Mouse (Mus musculus): ENCODE results near the gene Slc22a7. TPM values are rescaled to one million over a fixed set of nuclear protein-coding genes. Genes with fewer than 3 reads are reported as not detected.

Slc22a7 gene
- polyA plus RNA-seq, 1 experiment = 0.72 TPM

GRCm38 (mm10) chr17:46467830-46468229, 29.6 kb upstream of the Slc22a7 start:
- peak; percentile 68 to 75 for DNase-seq
- Histone ChIP-seq H3K27ac (ENCODE audit: insufficient read depth, low read length) (peak overlapping the region; percentile 49), H3K4me3 (replicated peaks; ENCODE audit: insufficient read depth, low read depth, low read length) (no peak overlapping the region), H3K4me1 (ENCODE audit: control insufficient read depth, insufficient read depth, low read length) (peaks cover 41% of the 10 kb centered on the region), H3K27me3 (ENCODE audit: control insufficient read depth, insufficient read depth, low read length) (no peaks in the 10 kb centered on the region)
- TF ChIP-seq CTCF (IDR thresholded peaks at IDR 0.05; ENCODE audit: borderline replicate concordance, insufficient read depth, low read depth, low read length) (no peak), POLR2A (IDR thresholded peaks at IDR 0.05; ENCODE audit: borderline replicate concordance, insufficient read depth, low read length) (no peak)
- WGBS = 17% methylated on average over 9 of the region's 9 CpGs

DNA sequence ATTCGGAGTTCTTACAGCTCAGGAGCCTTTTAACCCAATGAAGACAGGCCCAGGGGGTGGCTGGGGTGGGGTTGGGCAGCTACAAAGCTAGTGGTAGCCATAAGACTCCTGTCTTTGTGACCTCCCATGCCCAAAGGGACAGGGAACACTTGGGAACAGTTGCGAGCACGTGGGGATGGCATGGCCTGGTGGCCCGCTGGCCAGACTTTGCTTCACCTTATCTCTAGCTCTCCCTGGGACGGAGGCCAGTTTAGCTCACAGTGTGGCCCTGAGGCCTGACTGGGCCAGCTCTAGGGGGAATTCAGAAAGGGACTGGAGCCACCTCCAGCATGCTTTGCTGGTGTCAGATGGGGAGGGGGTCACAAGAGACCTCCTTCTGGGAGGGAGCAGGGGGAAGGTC, 24.0 kb upstream of the Slc22a7 start:
- H3K27ac ChIP-seq (ENCODE audit: insufficient read depth, low read length) = no peak overlapping the region
- DNase-seq = no peak
- no peak overlapping the region for H3K4me3 ChIP-seq (replicated peaks; ENCODE audit: insufficient read depth, low read depth, low read length)
- no peaks in the 10 kb centered on the region for H3K27me3 ChIP-seq (ENCODE audit: control insufficient read depth, insufficient read depth, low read length)
- TF ChIP-seq CTCF (IDR thresholded peaks at IDR 0.05; ENCODE audit: borderline replicate concordance, insufficient read depth, low read depth, low read length) = no peak
- TF ChIP-seq POLR2A (IDR thresholded peaks at IDR 0.05; ENCODE audit: borderline replicate concordance, insufficient read depth, low read length) = no peak
- peaks cover 24% of the 10 kb centered on the region for H3K4me1 ChIP-seq (ENCODE audit: control insufficient read depth, insufficient read depth, low read length)
- 41% methylated on average over 5 of the region's 5 CpGs for WGBS

- Histone ChIP-seq H3K27me3 (ENCODE audit: control insufficient read depth, insufficient read depth, low read length) (no peaks in the 10 kb centered on the region), H3K4me1 (ENCODE audit: control insufficient read depth, insufficient read depth, low read length) (peaks cover 17% of the 10 kb centered on the region), H3K4me3 (replicated peaks; ENCODE audit: insufficient read depth, low read depth, low read length) (no peak overlapping the region), H3K27ac (ENCODE audit: insufficient read depth, low read length) (no peak overlapping the region)
- TF ChIP-seq POLR2A (IDR thresholded peaks at IDR 0.05; ENCODE audit: borderline replicate concordance, insufficient read depth, low read length) = no peak
- TF ChIP-seq CTCF (IDR thresholded peaks at IDR 0.05; ENCODE audit: borderline replicate concordance, insufficient read depth, low read depth, low read length) = peak; percentile 19; the same call in 1 of the 2 replicates
- 47% methylated on average over 8 of the region's 8 CpGs for WGBS
- DNase-seq = no peak
Observed at GRCm38 (mm10) chr17:46461347-46461746, 23.1 kb upstream of the Slc22a7 start.

- Histone ChIP-seq H3K4me1 (ENCODE audit: control insufficient read depth, insufficient read depth, low read length) (peaks cover 11% of the 10 kb centered on the region), H3K4me3 (replicated peaks; ENCODE audit: insufficient read depth, low read depth, low read length) (no peak overlapping the region), H3K27ac (ENCODE audit: insufficient read depth, low read length) (no peak overlapping the region), H3K27me3 (ENCODE audit: control insufficient read depth, insufficient read depth, low read length) (no peaks in the 10 kb centered on the region)
- DNase-seq = no peak
- TF ChIP-seq POLR2A (IDR thresholded peaks at IDR 0.05; ENCODE audit: borderline replicate concordance, insufficient read depth, low read length) (no peak), CTCF (IDR thresholded peaks at IDR 0.05; ENCODE audit: borderline replicate concordance, insufficient read depth, low read depth, low read length) (no peak)
- 22% methylated on average over 32 of the region's 32 CpGs for WGBS
Observed at GRCm38 (mm10) chr17:46460673-46461072, 22.4 kb upstream of the Slc22a7 start.

GRCm38 (mm10) chr17:46458439-46458838, 20.2 kb upstream of the Slc22a7 start:
- TF ChIP-seq CTCF (IDR thresholded peaks at IDR 0.05; ENCODE audit: borderline replicate concordance, insufficient read depth, low read depth, low read length) (no peak), POLR2A (IDR thresholded peaks at IDR 0.05; ENCODE audit: borderline replicate concordance, insufficient read depth, low read length) (no peak)
- peaks cover 10% of the 10 kb centered on the region; the same call in 1 of the 2 replicates for H3K4me1 ChIP-seq (ENCODE audit: control insufficient read depth, insufficient read depth, low read length)
- DNase-seq = no peak
- H3K27me3 ChIP-seq (ENCODE audit: control insufficient read depth, insufficient read depth, low read length) = no peaks in the 10 kb centered on the region
- no peak overlapping the region for H3K27ac ChIP-seq (ENCODE audit: insufficient read depth, low read length)
- WGBS = 57% methylated on average over 3 of the region's 3 CpGs
- H3K4me3 ChIP-seq (replicated peaks; ENCODE audit: insufficient read depth, low read depth, low read length) = no peak overlapping the region

DNA sequence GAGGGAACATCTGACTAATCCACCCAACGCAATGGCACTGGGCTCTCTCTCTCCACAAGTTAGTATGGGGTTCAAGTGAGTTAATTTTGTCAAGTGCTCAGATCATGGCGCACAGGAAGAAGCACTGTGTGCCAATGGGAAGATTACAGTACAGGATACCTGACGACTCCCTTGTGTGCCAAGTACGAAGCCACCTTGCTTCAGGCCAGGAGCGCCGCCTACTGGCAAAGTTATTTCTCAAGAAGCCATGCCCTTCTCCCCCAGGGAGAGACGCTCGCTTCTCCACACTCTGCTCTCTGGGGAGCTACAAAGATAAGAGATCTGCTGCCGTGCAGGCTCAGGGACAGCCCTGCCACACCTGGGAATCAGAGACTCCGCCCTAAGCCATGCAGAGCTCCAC, 19.5 kb upstream of the Slc22a7 start:
- no peak overlapping the region for H3K27ac ChIP-seq (ENCODE audit: insufficient read depth, low read length)
- 25% methylated on average over 10 of the region's 10 CpGs for WGBS
- DNase-seq = no peak
- TF ChIP-seq POLR2A (IDR thresholded peaks at IDR 0.05; ENCODE audit: borderline replicate concordance, insufficient read depth, low read length) (no peak), CTCF (IDR thresholded peaks at IDR 0.05; ENCODE audit: borderline replicate concordance, insufficient read depth, low read depth, low read length) (peak; percentile 50; the same call in 1 of the 2 replicates)
- H3K4me1 ChIP-seq (ENCODE audit: control insufficient read depth, insufficient read depth, low read length) = peaks cover 11% of the 10 kb centered on the region
- no peak overlapping the region for H3K4me3 ChIP-seq (replicated peaks; ENCODE audit: insufficient read depth, low read depth, low read length)
- H3K27me3 ChIP-seq (ENCODE audit: control insufficient read depth, insufficient read depth, low read length) = no peaks in the 10 kb centered on the region

GRCm38 (mm10) chr17:46455110-46455691, 16.9 kb upstream of the Slc22a7 start:
- 5% methylated on average over 33 of the region's 33 CpGs for WGBS
- TF ChIP-seq CTCF (IDR thresholded peaks at IDR 0.05; ENCODE audit: borderline replicate concordance, insufficient read depth, low read depth, low read length) (no peak), POLR2A (IDR thresholded peaks at IDR 0.05; ENCODE audit: borderline replicate concordance, insufficient read depth, low read length) (no peak)
- Histone ChIP-seq H3K27me3 (ENCODE audit: control insufficient read depth, insufficient read depth, low read length) (no peaks in the 10 kb centered on the region), H3K4me3 (replicated peaks; ENCODE audit: insufficient read depth, low read depth, low read length) (no peak overlapping the region), H3K27ac (ENCODE audit: insufficient read depth, low read length) (no peak overlapping the region), H3K4me1 (ENCODE audit: control insufficient read depth, insufficient read depth, low read length) (peaks cover 11% of the 10 kb centered on the region)
- no peak for DNase-seq

DNA sequence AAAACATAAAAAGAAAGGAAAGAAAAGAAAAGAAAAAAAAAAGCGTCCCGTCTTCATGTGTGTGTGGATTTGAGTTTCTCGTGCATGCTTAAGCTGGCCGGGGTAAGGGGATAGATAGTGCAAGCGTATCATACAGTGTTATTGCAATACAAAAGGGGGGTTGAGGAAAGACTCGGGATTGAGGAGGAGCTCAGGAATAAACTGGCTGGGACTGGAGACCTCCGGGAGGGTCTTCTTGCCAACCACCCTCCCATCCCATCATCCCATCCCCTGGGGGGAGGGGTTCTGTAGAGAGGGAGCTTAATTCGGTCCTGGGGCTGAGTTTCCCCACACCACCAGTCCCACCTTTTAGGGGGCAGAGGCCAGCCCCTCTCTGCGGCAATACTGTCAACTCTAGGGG, 16.3 kb upstream of the Slc22a7 start:
- Histone ChIP-seq H3K27me3 (ENCODE audit: control insufficient read depth, insufficient read depth, low read length) (no peaks in the 10 kb centered on the region), H3K27ac (ENCODE audit: insufficient read depth, low read length) (no peak overlapping the region), H3K4me3 (replicated peaks; ENCODE audit: insufficient read depth, low read depth, low read length) (no peak overlapping the region), H3K4me1 (ENCODE audit: control insufficient read depth, insufficient read depth, low read length) (peaks cover 11% of the 10 kb centered on the region)
- no peak for DNase-seq
- no peak for TF ChIP-seq CTCF (IDR thresholded peaks at IDR 0.05; ENCODE audit: borderline replicate concordance, insufficient read depth, low read depth, low read length)
- no peak for TF ChIP-seq POLR2A (IDR thresholded peaks at IDR 0.05; ENCODE audit: borderline replicate concordance, insufficient read depth, low read length)
- WGBS = 23% methylated on average over 9 of the region's 9 CpGs
